Mouse (Mus musculus) embryonic facial prominence, embryonic 10.5 days (tissue): ENCODE measurements around the gene Prss53. TPM values are rescaled to one million over a fixed set of nuclear protein-coding genes. Genes with fewer than 3 reads are reported as not detected.

ENCODE experiments used
- DNase-seq: peaks from one replicate; pipeline ENCODE4 v3.0.0-alpha.2; 2017; ENCODE audit warnings: low spot score
- H3K27ac ChIP-seq: fragments of 300-500 bp; sonication (generic); replicated peaks from 2 replicates; pipeline ENCODE4 v1.5.1; 2016; ENCODE audit warnings: mild to moderate bottlenecking
- H3K27me3 ChIP-seq: fragments of 300-500 bp; sonication (generic); replicated peaks from 2 replicates; pipeline ENCODE4 v1.6.1; 2016; ENCODE audit warnings: low read depth, mild to moderate bottlenecking; ENCODE audit not compliant: poor library complexity, severe bottlenecking
- H3K36me3 ChIP-seq: fragments of 300-500 bp; sonication (generic); replicated peaks from 2 replicates; pipeline ENCODE4 v1.6.1; 2016; ENCODE audit warnings: mild to moderate bottlenecking, moderate library complexity
- H3K4me1 ChIP-seq: fragments of 300-500 bp; sonication (generic); 2 replicates; pipeline ENCODE4 v1.6.1; 2016
- H3K4me3 ChIP-seq: fragments of 300-500 bp; sonication (generic); 2 replicates; pipeline ENCODE4 v1.5.1; 2016; ENCODE audit warnings: mild to moderate bottlenecking, moderate library complexity
- H3K9me3 ChIP-seq: fragments of 300-500 bp; sonication (generic); 2 replicates; pipeline ENCODE4 v1.6.1; 2016; ENCODE audit warnings: mild to moderate bottlenecking
- WGBS: fragments of 180-500 bp; shearing (Covaris S2); methylation state at CpG from one replicate; pipeline ENCODE4 v1.1.7; 2016; 5-methylcytosine and 5-hydroxymethylcytosine counted together
- polyA plus RNA-seq: library from polyadenylated mRNA; unstranded; fragments of >200 nt; fragmentation: Nextera tagmentation; extraction: Ambion mirVana; gene quantifications from 2 replicates; pipeline ENCODE4 v1.2.1, GENCODE M21; 2016

Prss53 gene
- polyA plus RNA-seq, 1 experiment from 2014 or later: 0.79 TPM

- Histone ChIP-seq H3K9me3 (no peaks in the 10 kb centered on the region), H3K4me1 (peaks cover 37% of the 10 kb centered on the region), H3K4me3 (no peak overlapping the region), H3K36me3 (peaks cover 61% of the 10 kb centered on the region), H3K27ac (0 out of 2 replicates have a peak overlapping the region, but pooled peaks have one; percentile 70), H3K27me3 (peaks cover 35% of the 10 kb centered on the region)
- 92% methylated on average over 8 of the region's 8 CpGs for WGBS
- DNase-seq: no peak
Observed at GRCm38 (mm10) chr7:127926066-127926465, 35.3 kb upstream of the Prss53 start.

- no peaks in the 10 kb centered on the region for H3K9me3 ChIP-seq
- H3K4me1 ChIP-seq: peaks cover 35% of the 10 kb centered on the region
- 57% methylated on average over 5 of the region's 5 CpGs for WGBS
- H3K27me3 ChIP-seq: peaks cover 30% of the 10 kb centered on the region
- peak overlapping the region; percentile 70 for H3K27ac ChIP-seq
- H3K36me3 ChIP-seq: peaks cover 69% of the 10 kb centered on the region
- peak overlapping the region; percentile 17; the same call in 1 of the 2 replicates for H3K4me3 ChIP-seq
- DNase-seq: peak; percentile 44
Observed at GRCm38 (mm10) chr7:127925252-127925651, 34.5 kb upstream of the Prss53 start.

- H3K27me3 ChIP-seq: peaks cover 15% of the 10 kb centered on the region
- no peak for DNase-seq
- H3K9me3 ChIP-seq: no peaks in the 10 kb centered on the region
- WGBS: 88% methylated on average over 5 of the region's 5 CpGs
- peaks cover 79% of the 10 kb centered on the region for H3K36me3 ChIP-seq
- H3K4me3 ChIP-seq: no peak overlapping the region
- no peak overlapping the region for H3K27ac ChIP-seq
- H3K4me1 ChIP-seq: peaks cover 20% of the 10 kb centered on the region
Observed at GRCm38 (mm10) chr7:127923714-127924113, 32.9 kb upstream of the Prss53 start.

- H3K27ac ChIP-seq: no peak overlapping the region
- 87% methylated on average over 6 of the region's 6 CpGs for WGBS
- no peak for DNase-seq
- H3K4me3 ChIP-seq: no peak overlapping the region
- H3K36me3 ChIP-seq: peaks cover 88% of the 10 kb centered on the region
- H3K9me3 ChIP-seq: no peaks in the 10 kb centered on the region
- peaks cover 17% of the 10 kb centered on the region for H3K4me1 ChIP-seq
- H3K27me3 ChIP-seq: peaks cover 4% of the 10 kb centered on the region
Observed at GRCm38 (mm10) chr7:127922451-127923275, 31.9 kb upstream of the Prss53 start.

GRCm38 (mm10) chr7:127921516-127921915 lies 30.7 kb upstream of the Prss53 start:
- Histone ChIP-seq H3K4me1 (peaks cover 12% of the 10 kb centered on the region), H3K27me3 (no peaks in the 10 kb centered on the region), H3K36me3 (peaks cover 90% of the 10 kb centered on the region), H3K27ac (no peak overlapping the region), H3K4me3 (no peak overlapping the region), H3K9me3 (no peaks in the 10 kb centered on the region)
- WGBS: 64% methylated on average over 8 of the region's 8 CpGs
- DNase-seq: no peak

- 73% methylated on average over 7 of the region's 7 CpGs for WGBS
- Histone ChIP-seq H3K4me1 (peaks cover 3% of the 10 kb centered on the region; the same call in 1 of the 2 replicates), H3K36me3 (peaks cover 86% of the 10 kb centered on the region), H3K27me3 (no peaks in the 10 kb centered on the region), H3K9me3 (no peaks in the 10 kb centered on the region), H3K27ac (no peak overlapping the region), H3K4me3 (no peak overlapping the region)
- DNase-seq: no peak
Observed at GRCm38 (mm10) chr7:127919290-127919689, 28.5 kb upstream of the Prss53 start.

GRCm38 (mm10) chr7:127918203-127918602 lies 27.4 kb upstream of the Prss53 start:
- Histone ChIP-seq H3K27me3 (no peaks in the 10 kb centered on the region), H3K36me3 (peaks cover 75% of the 10 kb centered on the region), H3K27ac (no peak overlapping the region), H3K4me1 (peaks cover 3% of the 10 kb centered on the region), H3K9me3 (no peaks in the 10 kb centered on the region), H3K4me3 (no peak overlapping the region)
- DNase-seq: peak; percentile 53
- WGBS: 58% methylated on average over 3 of the region's 3 CpGs

GRCm38 (mm10) chr7:127915293-127915692 lies 24.5 kb upstream of the Prss53 start:
- WGBS: 90% methylated on average over 12 of the region's 12 CpGs
- no peak for DNase-seq
- Histone ChIP-seq H3K36me3 (peaks cover 50% of the 10 kb centered on the region), H3K27me3 (no peaks in the 10 kb centered on the region), H3K9me3 (no peaks in the 10 kb centered on the region), H3K4me3 (no peak overlapping the region), H3K27ac (no peak overlapping the region), H3K4me1 (peaks cover 13% of the 10 kb centered on the region)

- no peaks in the 10 kb centered on the region for H3K27me3 ChIP-seq
- H3K4me3 ChIP-seq: peak overlapping the region; percentile 80
- H3K27ac ChIP-seq: peak overlapping the region; percentile 92
- no peak for DNase-seq
- peaks cover 13% of the 10 kb centered on the region for H3K4me1 ChIP-seq
- H3K36me3 ChIP-seq: peaks cover 55% of the 10 kb centered on the region
- WGBS: 30% methylated on average over 4 of the region's 4 CpGs
- H3K9me3 ChIP-seq: no peaks in the 10 kb centered on the region
Observed at GRCm38 (mm10) chr7:127912938-127913337, 22.2 kb upstream of the Prss53 start.

- H3K9me3 ChIP-seq: no peaks in the 10 kb centered on the region
- no peaks in the 10 kb centered on the region for H3K27me3 ChIP-seq
- H3K4me1 ChIP-seq: peaks cover 13% of the 10 kb centered on the region
- peak within 1 kb of the TSS; percentile 92 for H3K27ac ChIP-seq
- peaks cover 57% of the 10 kb centered on the region for H3K36me3 ChIP-seq
- 1% methylated on average over 40 of the region's 40 CpGs for WGBS
- peak; percentile 93 for DNase-seq
- H3K4me3 ChIP-seq: peak within 1 kb of the TSS; percentile 80
Observed at GRCm38 (mm10) chr7:127912190-127912871, 21.6 kb upstream of the Prss53 start, which contains the start of gene Kat8. Kat8 (plus strand) TSS chr7:127912516.

GRCm38 (mm10) chr7:127908656-127909055 lies 17.9 kb upstream of the Prss53 start:
- WGBS: 89% methylated on average over 4 of the region's 4 CpGs
- peaks cover 55% of the 10 kb centered on the region for H3K36me3 ChIP-seq

GRCm38 (mm10) chr7:127907939-127908338 lies 17.2 kb upstream of the Prss53 start:
- Histone ChIP-seq H3K4me3 (no peak overlapping the region), H3K27me3 (no peaks in the 10 kb centered on the region), H3K36me3 (peaks cover 55% of the 10 kb centered on the region), H3K9me3 (no peaks in the 10 kb centered on the region), H3K27ac (no peak overlapping the region), H3K4me1 (peaks cover 20% of the 10 kb centered on the region)
- 93% methylated on average over 12 of the region's 12 CpGs for WGBS
- DNase-seq: no peak

More at GRCm38 (mm10) chr7:127908656-127909055, 17.9 kb upstream of the Prss53 start:
- Histone ChIP-seq H3K27me3 (no peaks in the 10 kb centered on the region), H3K4me1 (peaks cover 26% of the 10 kb centered on the region), H3K27ac (no peak overlapping the region), H3K4me3 (no peak overlapping the region), H3K9me3 (no peaks in the 10 kb centered on the region)
- no peak for DNase-seq
